Mouse (Mus musculus): ENCODE results near the gene Lime1.

Lime1 gene

DNA sequence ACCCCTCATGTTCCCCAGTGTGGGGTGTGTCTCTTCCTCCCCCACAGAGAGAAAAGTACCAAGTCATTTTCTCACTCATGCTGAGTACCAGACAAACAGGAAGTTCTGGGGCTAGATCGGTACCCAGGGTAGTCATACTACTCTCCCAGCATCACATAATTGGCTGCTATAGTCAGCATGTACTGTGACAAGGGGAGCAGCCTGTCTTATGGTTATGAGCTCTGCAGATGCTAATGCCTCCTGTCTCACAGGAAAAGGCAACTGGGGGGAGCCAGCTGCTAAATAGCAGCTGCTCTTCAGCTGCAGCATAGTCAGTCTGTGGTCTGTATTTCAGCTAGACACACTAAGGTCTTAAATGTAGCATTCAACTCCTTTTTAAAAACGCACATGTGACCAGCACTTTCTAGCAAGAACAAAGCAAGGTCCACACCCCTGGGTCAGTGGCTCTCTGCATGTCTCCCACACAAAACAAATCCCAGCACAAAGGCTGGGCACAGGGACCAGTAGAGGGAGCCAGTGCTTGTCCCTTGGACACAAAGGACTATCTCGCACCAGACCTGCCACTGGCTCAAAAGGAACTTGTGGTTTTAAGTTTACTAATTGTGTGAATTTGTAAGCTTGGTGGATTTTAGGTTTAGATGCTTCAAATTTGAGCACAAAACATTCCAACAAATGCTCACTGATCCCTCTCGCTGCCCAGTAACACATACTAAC lies 31.0 kb downstream of the Lime1 start:
- no peaks in the 10 kb centered on the region for H3K36me3 ChIP-seq (ENCODE audit: control insufficient read depth, insufficient read depth, low read length, poor library complexity, severe bottlenecking)
- peak; percentile 81 for DNase-seq (ENCODE audit: low read depth, low spot score)
- H3K27me3 ChIP-seq (ENCODE audit: control insufficient read depth, insufficient read depth, low read length, poor library complexity, severe bottlenecking): no peaks in the 10 kb centered on the region

DNA sequence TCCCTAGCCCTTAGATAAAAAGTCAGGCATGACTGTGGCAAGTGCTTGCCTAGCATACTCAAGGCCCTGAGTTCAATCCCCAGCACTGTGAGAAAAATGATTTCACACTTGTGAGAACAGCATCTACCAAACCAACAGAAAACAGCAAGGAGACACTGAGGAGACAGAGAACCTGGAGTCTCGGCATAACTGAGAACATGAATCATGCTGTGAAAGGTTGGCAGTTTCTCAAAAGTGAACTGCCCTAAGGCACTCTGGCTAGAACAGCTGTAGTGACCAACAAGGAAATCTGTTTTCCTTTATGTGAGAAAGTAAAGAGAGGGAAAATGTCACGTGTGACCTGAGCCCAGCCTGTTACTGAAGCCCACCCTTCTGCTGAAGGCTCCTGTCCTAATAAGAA lies 33.3 kb downstream of the Lime1 start:
- no peaks in the 10 kb centered on the region for H3K36me3 ChIP-seq (ENCODE audit: control insufficient read depth, insufficient read depth, low read length, poor library complexity, severe bottlenecking)
- DNase-seq (ENCODE audit: low read depth, low spot score): no peak
- H3K27me3 ChIP-seq (ENCODE audit: control insufficient read depth, insufficient read depth, low read length, poor library complexity, severe bottlenecking): no peaks in the 10 kb centered on the region

DNA sequence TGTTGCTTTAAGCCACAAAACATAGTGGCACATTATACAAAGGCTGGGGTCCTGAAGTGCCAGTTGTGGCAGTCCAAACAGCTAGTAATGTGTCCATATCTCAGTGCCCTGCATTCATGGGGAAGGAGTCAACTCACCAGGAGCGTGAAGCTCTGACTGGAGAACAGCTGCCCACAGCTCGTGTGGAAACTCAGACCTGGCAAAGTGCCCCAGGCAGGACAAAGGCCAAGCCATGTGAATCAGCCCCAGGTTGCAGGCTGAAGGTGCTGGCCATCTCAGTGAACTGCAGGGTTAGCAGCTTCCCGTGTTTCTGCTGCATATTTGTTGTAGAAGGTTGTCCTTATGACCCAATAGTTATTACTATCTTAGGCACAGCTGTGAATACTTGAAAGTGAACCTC lies 36.1 kb downstream of the Lime1 start:
- no peaks in the 10 kb centered on the region for H3K27me3 ChIP-seq (ENCODE audit: control insufficient read depth, insufficient read depth, low read length, poor library complexity, severe bottlenecking)
- no peak for DNase-seq (ENCODE audit: low read depth, low spot score)
- no peaks in the 10 kb centered on the region for H3K36me3 ChIP-seq (ENCODE audit: control insufficient read depth, insufficient read depth, low read length, poor library complexity, severe bottlenecking)

DNA sequence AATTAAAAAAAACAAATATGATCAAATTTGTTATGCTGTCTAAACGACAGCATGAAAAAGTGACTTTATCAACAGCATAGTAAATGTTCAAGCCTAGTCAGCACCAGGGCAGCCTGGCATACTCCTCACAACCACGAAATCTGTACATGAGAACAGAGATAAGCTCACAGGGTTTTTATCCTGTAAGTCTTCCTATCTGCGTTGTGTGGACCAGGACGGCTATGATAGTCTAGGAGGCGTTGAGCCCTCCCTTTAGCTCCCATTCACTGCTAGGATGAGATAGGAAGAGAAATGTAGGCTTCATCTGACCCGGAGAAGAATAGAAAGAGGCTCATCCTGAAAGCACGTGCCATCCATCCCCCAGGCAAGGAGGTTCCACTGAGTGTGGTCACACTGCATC lies 39.5 kb downstream of the Lime1 start:
- Histone ChIP-seq H3K36me3 (ENCODE audit: control insufficient read depth, insufficient read depth, low read length, poor library complexity, severe bottlenecking) (no peaks in the 10 kb centered on the region), H3K27me3 (ENCODE audit: control insufficient read depth, insufficient read depth, low read length, poor library complexity, severe bottlenecking) (no peaks in the 10 kb centered on the region)
- no peak for DNase-seq (ENCODE audit: low read depth, low spot score)

DNA sequence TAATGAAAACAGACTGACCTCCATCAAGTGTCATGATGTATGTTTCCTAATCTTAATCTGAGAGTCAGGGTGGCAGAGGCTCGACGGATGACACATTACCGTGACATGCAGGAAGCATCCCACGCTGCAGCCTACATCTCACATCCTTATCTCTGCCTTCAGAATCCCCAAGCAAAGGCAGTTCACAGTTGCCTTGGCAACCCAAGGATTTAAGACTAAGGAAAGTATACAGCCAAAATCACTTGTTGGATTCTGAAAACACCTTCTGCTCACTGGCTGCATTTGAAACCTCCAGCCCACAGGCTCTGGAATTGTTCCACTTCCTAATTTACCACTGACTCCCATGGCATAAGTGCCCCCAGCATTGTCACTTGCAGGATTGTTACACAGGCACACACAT lies 40.5 kb downstream of the Lime1 start:
- H3K36me3 ChIP-seq (ENCODE audit: control insufficient read depth, insufficient read depth, low read length, poor library complexity, severe bottlenecking): no peaks in the 10 kb centered on the region
- no peak for DNase-seq (ENCODE audit: low read depth, low spot score)
- no peaks in the 10 kb centered on the region for H3K27me3 ChIP-seq (ENCODE audit: control insufficient read depth, insufficient read depth, low read length, poor library complexity, severe bottlenecking)

DNA sequence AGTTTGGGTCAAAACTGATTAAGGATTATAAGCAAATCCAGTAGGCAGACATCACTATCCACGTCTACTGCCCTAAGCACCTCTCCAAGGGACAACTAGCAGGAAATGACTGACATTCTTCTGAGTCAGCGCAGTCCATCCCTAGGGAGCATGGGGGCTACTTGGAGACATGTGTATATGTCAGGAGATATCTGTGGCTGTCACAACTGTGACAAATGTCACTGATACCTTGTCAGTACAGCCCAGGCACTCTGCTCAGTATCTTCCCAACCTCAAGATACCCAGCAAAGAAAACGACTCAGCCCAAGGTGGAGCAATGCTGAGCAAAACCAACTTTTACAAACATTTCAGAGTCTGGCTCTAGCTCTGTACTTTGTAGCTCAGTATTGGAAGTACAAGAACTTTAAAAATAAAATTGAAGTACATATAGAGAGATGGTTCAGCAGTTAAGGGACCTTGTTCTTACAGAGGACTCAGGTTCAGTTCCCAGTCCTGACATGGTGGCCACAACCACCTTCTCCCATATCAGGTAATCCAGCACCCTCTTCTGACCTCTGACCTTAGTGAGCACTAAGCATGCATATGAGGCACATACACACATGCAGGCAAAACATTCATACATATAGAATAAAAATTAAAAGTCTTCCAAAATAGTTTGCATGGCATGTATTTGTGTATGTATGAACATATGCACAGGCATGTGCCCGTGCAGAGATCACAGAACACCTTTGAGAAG lies 41.2 kb downstream of the Lime1 start:
- no peaks in the 10 kb centered on the region for H3K36me3 ChIP-seq (ENCODE audit: control insufficient read depth, insufficient read depth, low read length, poor library complexity, severe bottlenecking)
- no peaks in the 10 kb centered on the region for H3K27me3 ChIP-seq (ENCODE audit: control insufficient read depth, insufficient read depth, low read length, poor library complexity, severe bottlenecking)
- DNase-seq (ENCODE audit: low read depth, low spot score): no peak

DNA sequence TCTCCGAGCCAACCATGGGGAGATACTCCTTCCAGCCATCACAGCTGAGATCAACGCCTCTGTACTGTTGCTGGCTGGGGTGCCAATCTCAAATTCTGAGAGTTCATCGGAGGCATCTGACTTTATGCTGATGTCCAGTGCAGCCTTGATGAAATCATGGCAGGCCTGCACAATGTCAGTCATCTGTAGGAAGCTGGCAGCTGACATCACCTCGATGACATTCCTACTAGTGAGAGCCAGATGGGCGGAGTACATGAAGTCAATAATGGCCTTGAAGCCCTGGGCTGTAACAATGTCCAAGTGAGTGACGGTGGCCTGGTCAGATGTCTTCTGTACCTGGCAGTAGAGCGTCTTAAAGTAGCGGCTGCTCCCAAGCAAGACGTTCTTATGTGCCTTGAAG lies 44.0 kb downstream of the Lime1 start:
- Histone ChIP-seq H3K27me3 (ENCODE audit: control insufficient read depth, insufficient read depth, low read length, poor library complexity, severe bottlenecking) (no peaks in the 10 kb centered on the region), H3K36me3 (ENCODE audit: control insufficient read depth, insufficient read depth, low read length, poor library complexity, severe bottlenecking) (no peaks in the 10 kb centered on the region)
- DNase-seq (ENCODE audit: low read depth, low spot score): no peak

All from splenic B cell, adult 2 months (primary cell).